Mouse (Mus musculus) left cerebral cortex, postnatal 14 days (tissue): ENCODE results near the gene Olfr1274-ps. TPM values are rescaled to one million over a fixed set of nuclear protein-coding genes. Genes with fewer than 3 reads are reported as not detected.

Experiments
- total RNA-seq, 2 experiments: library from RNA; stranded (reverse); gene quantifications; 2 replicates each; pipeline ENCODE4 v1.2.3; 2021

Gene Olfr1274-ps
- total RNA-seq, 2 experiments from 2014 or later = not detected

Other genes with a start within 250 kb of the Olfr1274-ps start
- not detected for gene Olfr1270, start 245.6 kb upstream of the Olfr1274-ps start, total RNA-seq
- gene Olfr1506, start 174.2 kb upstream of the Olfr1274-ps start, total RNA-seq = not detected
- gene Olfr142, start 141.1 kb upstream of the Olfr1274-ps start, total RNA-seq = not detected
- gene Olfr1271, start 127.7 kb upstream of the Olfr1274-ps start, total RNA-seq = not detected
- not detected for gene Olfr1272, start 105.8 kb upstream of the Olfr1274-ps start, total RNA-seq
- under 1 TPM in 1 of 2 experiments, not detected in 1; 0.15 TPM for gene Gm13769, start 76.5 kb upstream of the Olfr1274-ps start, total RNA-seq
- gene Ptprj, start 182.0 kb downstream of the Olfr1274-ps start, total RNA-seq = 100 to 1,000 TPM in 1 of 2 experiments, 10 to 100 TPM in 1; 91.2 to 111 TPM